11 mouse cellular contexts compared by ENCODE assay signal in genomic region chr17:44479491-44479890, GRCm38 (mm10).
"Had no signal": no experiment of that assay in that cellular context is flagged by ENCODE, and none has a peak within 500 bp of the region (broad histone marks: within the 10 kb centered on the region; RNA-seq: fewer than 3 reads in every experiment).

No protein-coding gene starts in this region.

- DNase-seq: lung, embryonic 14.5 days; lung, postnatal 10 days; lung, postnatal 4 days; midbrain, embryonic 14.5 days; right cerebral cortex, adult 18-20 months; right cerebral cortex, postnatal 25 days; right cerebral cortex, postnatal 4 days; spleen, adult 18-20 months; thymus, adult 18-20 months; thymus, postnatal 14 days; thymus, postnatal 36 days had no signal
